Mouse (Mus musculus) CH12F3 (cell line): ENCODE data around the gene Tob2.

Experiments used
- in situ Hi-C: fragments of 300-500 bp; cut with MboI; formaldehyde crosslinking; loops from 2 replicates; pipeline ENCODE4 v1.14.3; 2020; ENCODE audit warnings: low sequenced_read_pairs

Gene Tob2

GRCm38 (mm10) chr15:81838554-81839235 lies 19.9 kb downstream of the Tob2 start:
- in situ Hi-C loops = no loop called here

GRCm38 (mm10) chr15:81836966-81837920 lies 21.4 kb downstream of the Tob2 start:
- in situ Hi-C loops = no loop called here

GRCm38 (mm10) chr15:81836124-81836821 lies 22.3 kb downstream of the Tob2 start:
- in situ Hi-C loops = no loop called here

GRCm38 (mm10) chr15:81835007-81835880 lies 23.4 kb downstream of the Tob2 start:
- in situ Hi-C loops = no loop called here

GRCm38 (mm10) chr15:81834171-81834841 lies 24.3 kb downstream of the Tob2 start:
- in situ Hi-C loops = no loop called here

GRCm38 (mm10) chr15:81833481-81833880 lies 25.1 kb downstream of the Tob2 start:
- in situ Hi-C loops = no loop called here

GRCm38 (mm10) chr15:81832219-81832618 lies 26.4 kb downstream of the Tob2 start:
- in situ Hi-C loops = no loop called here

GRCm38 (mm10) chr15:81831136-81831825 lies 27.3 kb downstream of the Tob2 start:
- in situ Hi-C loops = no loop called here

GRCm38 (mm10) chr15:81830530-81830929 lies 28.1 kb downstream of the Tob2 start:
- in situ Hi-C loops = no loop called here

GRCm38 (mm10) chr15:81829208-81829580 lies 29.4 kb downstream of the Tob2 start:
- in situ Hi-C loops = no loop called here

- in situ Hi-C loops = no loop called here
These were observed 30.0 kb downstream of the Tob2 start for GRCm38 (mm10) chr15:81828426-81829207.

- in situ Hi-C loops = no loop called here
These were observed 33.8 kb downstream of the Tob2 start for GRCm38 (mm10) chr15:81824832-81825231.

- in situ Hi-C loops = no loop called here
These were observed 36.0 kb downstream of the Tob2 start for GRCm38 (mm10) chr15:81822631-81823030.

GRCm38 (mm10) chr15:81818404-81818803 lies 40.2 kb downstream of the Tob2 start:
- in situ Hi-C loops = no loop called here

- in situ Hi-C loops = no loop called here
These were observed 43.8 kb downstream of the Tob2 start for GRCm38 (mm10) chr15:81814716-81815370.

- in situ Hi-C loops = no loop called here
These were observed 44.5 kb downstream of the Tob2 start for GRCm38 (mm10) chr15:81813986-81814705.
